Mouse (Mus musculus): ENCODE data around the gene Pold3. TPM values are rescaled to one million over a fixed set of nuclear protein-coding genes. Genes with fewer than 3 reads are reported as not detected.

The Pold3 gene
- polyA plus RNA-seq, 1 experiment, result 6.8 TPM

DNA sequence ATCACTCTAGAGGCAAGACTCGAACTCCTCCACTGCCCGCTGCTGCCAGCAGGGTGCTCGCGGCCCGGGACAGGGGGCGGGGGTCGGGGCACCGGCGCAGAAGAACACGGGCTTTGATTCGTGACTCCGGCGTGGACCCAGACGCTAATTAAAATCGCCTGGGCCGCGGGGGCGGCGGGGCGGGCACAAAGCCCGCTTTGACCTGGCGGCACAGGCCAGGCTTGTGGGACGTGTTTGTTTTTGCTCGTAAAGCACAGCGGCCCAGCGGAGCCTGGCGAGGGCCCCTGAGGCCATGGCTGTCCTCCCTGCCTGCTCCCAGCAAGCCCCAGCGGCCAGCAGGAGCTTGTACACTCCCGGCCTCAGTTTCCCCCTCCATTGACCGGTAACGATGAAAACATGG, 79.2 kb downstream of the Pold3 start:
- H3K4me1 ChIP-seq (ENCODE audit: control insufficient read depth, insufficient read depth, low read length), result no peaks in the 10 kb centered on the region
- H3K4me3 ChIP-seq (replicated peaks; ENCODE audit: extremely low read depth, low read depth, low read length), result no peak overlapping the region
- 25% methylated on average over 31 of the region's 31 CpGs for WGBS
- TF ChIP-seq CTCF (IDR thresholded peaks at IDR 0.05; ENCODE audit: insufficient read depth, low read length), result no peak
- no peak for TF ChIP-seq POLR2A (IDR thresholded peaks at IDR 0.05; ENCODE audit: borderline replicate concordance, extremely low read depth, low read depth, low read length)
- DNase-seq, result no peak

DNA sequence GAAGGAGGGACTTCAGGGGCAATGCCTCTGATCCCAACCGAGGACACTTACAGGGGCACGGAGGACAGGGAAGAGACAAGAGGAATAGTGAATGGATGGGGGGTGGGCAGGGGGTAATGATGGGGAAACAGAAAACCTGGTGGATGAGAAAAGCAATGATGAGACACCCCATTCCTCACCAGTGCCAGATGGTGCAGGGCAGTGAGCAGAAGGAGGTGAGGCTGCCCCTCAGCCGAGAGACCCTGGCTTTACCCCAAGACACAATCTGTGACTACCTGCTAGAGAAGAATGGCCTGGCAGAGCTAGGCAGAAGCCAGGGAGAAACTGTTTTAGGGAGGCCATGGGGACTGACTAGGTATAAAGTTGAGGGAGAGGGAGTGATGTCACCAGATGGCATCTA, 84.9 kb downstream of the Pold3 start:
- TF ChIP-seq CTCF (IDR thresholded peaks at IDR 0.05; ENCODE audit: insufficient read depth, low read length), result no peak
- no peak for TF ChIP-seq POLR2A (IDR thresholded peaks at IDR 0.05; ENCODE audit: borderline replicate concordance, extremely low read depth, low read depth, low read length)
- H3K4me3 ChIP-seq (replicated peaks; ENCODE audit: extremely low read depth, low read depth, low read length), result no peak overlapping the region
- H3K4me1 ChIP-seq (ENCODE audit: control insufficient read depth, insufficient read depth, low read length), result no peaks in the 10 kb centered on the region
- 49% methylated on average over 3 of the region's 3 CpGs for WGBS
- DNase-seq, result no peak

DNA sequence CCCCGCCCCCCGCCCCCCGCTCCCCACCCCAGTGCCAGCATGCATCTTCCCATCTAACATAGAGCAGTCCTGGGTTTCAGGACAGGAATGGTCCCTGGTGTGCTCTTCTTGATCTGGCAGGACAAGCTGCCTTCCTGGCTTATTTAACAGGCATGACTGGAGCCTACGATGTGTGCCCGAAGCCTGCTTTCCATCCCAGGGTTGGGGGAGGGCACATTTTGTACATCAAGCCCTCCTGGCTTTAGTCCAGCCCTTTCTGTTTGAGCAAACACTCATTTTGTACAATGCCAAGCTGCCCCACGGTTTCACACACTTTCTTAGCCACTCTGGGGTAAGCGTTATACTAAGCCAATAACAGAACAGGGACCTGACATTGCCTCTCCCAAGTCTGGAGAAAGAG, 85.3 kb downstream of the Pold3 start:
- DNase-seq, result no peak
- Histone ChIP-seq H3K4me3 (replicated peaks; ENCODE audit: extremely low read depth, low read depth, low read length) (no peak overlapping the region), H3K4me1 (ENCODE audit: control insufficient read depth, insufficient read depth, low read length) (no peaks in the 10 kb centered on the region)
- no peak for TF ChIP-seq POLR2A (IDR thresholded peaks at IDR 0.05; ENCODE audit: borderline replicate concordance, extremely low read depth, low read depth, low read length)
- no peak for TF ChIP-seq CTCF (IDR thresholded peaks at IDR 0.05; ENCODE audit: insufficient read depth, low read length)
- WGBS, result 72% methylated on average over 7 of the region's 7 CpGs

DNA sequence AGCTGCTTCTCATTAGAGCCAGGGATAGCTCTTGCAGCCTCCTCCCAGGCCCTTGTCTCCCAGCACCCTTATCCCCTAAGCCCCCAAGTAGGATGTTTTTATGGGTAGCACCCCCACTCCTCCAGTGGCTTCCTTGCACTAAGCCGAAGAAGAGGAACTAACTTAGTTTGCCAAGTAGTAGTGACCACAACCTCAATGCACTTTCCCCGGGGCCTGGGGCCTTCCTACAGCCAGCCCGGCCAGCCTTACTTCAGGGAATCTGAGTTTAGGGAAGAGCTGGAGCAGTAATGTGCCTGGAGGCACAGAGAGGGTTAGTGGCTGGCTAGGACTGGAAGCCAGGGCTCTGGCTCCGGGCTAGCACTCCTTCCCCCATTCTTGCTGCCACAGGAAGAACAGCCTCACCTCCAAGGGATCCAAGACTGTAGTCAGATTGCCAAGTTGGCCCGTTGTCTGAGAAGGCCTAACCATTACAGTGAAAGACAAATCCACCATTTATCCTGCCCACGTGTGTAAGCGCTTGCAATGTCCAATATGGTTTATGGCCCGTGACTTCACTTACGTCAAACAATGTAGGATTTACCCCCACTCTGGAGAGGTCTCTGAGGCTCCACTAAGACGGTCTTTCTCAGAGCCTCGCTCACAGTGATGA, 86.4 kb downstream of the Pold3 start:
- DNase-seq, result no peak
- WGBS, result 71% methylated on average over 11 of the region's 11 CpGs
- no peak for TF ChIP-seq CTCF (IDR thresholded peaks at IDR 0.05; ENCODE audit: insufficient read depth, low read length)
- TF ChIP-seq POLR2A (IDR thresholded peaks at IDR 0.05; ENCODE audit: borderline replicate concordance, extremely low read depth, low read depth, low read length), result no peak

DNA sequence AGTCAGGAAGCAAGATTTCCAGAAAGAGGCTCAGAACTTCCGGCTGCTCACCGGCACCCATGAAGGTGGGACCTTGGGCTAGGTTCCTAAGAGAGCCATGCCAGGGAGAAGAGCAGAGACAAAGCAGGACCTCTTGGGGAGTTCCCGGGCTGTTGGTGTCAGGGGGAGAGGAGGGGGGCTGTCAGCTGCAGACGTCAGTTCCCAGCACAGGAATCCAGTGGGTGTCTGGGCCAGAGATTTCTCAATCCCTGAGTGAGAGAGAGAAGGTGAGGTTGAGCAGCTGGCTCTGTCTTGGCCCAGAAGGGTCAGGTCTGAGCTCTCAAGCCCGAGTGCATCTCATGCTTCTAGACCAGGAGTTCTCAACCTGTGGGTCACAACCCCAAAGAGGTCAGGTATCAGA, 87.7 kb downstream of the Pold3 start:
- no peaks in the 10 kb centered on the region for H3K4me1 ChIP-seq (ENCODE audit: control insufficient read depth, insufficient read depth, low read length)
- no peak for DNase-seq
- H3K4me3 ChIP-seq (replicated peaks; ENCODE audit: extremely low read depth, low read depth, low read length), result no peak overlapping the region
- TF ChIP-seq POLR2A (IDR thresholded peaks at IDR 0.05; ENCODE audit: borderline replicate concordance, extremely low read depth, low read depth, low read length) (no peak), CTCF (IDR thresholded peaks at IDR 0.05; ENCODE audit: insufficient read depth, low read length) (no peak)
- 39% methylated on average over 5 of the region's 5 CpGs for WGBS

More for the DNA sequence above, 86.4 kb downstream of the Pold3 start:
- no peaks in the 10 kb centered on the region for H3K4me1 ChIP-seq (ENCODE audit: control insufficient read depth, insufficient read depth, low read length)
- no peak overlapping the region for H3K4me3 ChIP-seq (replicated peaks; ENCODE audit: extremely low read depth, low read depth, low read length)

Other genes starting within 250 kb of the Pold3 start
- 5.2 and 6.0 TPM in 2 replicates for gene Rnf169, start 141.1 kb downstream of the Pold3 start, polyA plus RNA-seq (2012; rRNA removed)
- gene Chrdl2, start 115.4 kb downstream of the Pold3 start, polyA plus RNA-seq (2012; rRNA removed), result 0.28 and 0.29 TPM in 2 replicates
- 4.6 and 5.9 TPM in 2 replicates for gene Lipt2, start 37.7 kb upstream of the Pold3 start, polyA plus RNA-seq (2012; rRNA removed)
- 5.8 and 6.4 TPM in 2 replicates for gene Kcne3, start 54.9 kb upstream of the Pold3 start, polyA plus RNA-seq (2012; rRNA removed)
- gene Pgm2l1, start 105.8 kb upstream of the Pold3 start, polyA plus RNA-seq (2012; rRNA removed), result 4.6 and 5.0 TPM in 2 replicates
- gene P4ha3, start 164.0 kb upstream of the Pold3 start, polyA plus RNA-seq (2012; rRNA removed), result 0.77 and 1.2 TPM in 2 replicates